Mouse (Mus musculus) heart, adult 2 months (tissue): ENCODE data around the gene Akap5. TPM values are rescaled to one million over a fixed set of nuclear protein-coding genes. Genes with fewer than 3 reads are reported as not detected.

Source experiments
- DNase-seq, 2 experiments: peaks; one replicate each; pipeline ENCODE4 v3.0.0; 2021
- H3K27ac ChIP-seq: fragments of 200-600 bp; 2 replicates; pipeline ENCODE4 v1.8.1; 2022
- H3K27me3 ChIP-seq: fragments of 200-500 bp; 2 replicates; pipeline ENCODE4 v1.6.1; 2012; ENCODE audit warnings: mild to moderate bottlenecking, low read length, inconsistent platforms, mixed read lengths; ENCODE audit not compliant: control insufficient read depth, insufficient read depth
- H3K36me3 ChIP-seq: fragments of 200-500 bp; 2 replicates; pipeline ENCODE4 v1.6.1; 2012; ENCODE audit warnings: low read length, inconsistent platforms; ENCODE audit not compliant: control insufficient read depth, insufficient read depth
- H3K4me1 ChIP-seq: fragments of 200-500 bp; 2 replicates; pipeline ENCODE4 v1.6.1; 2011; ENCODE audit warnings: low read length; ENCODE audit not compliant: control insufficient read depth, insufficient read depth
- H3K4me3 ChIP-seq: fragments of 200-600 bp; 2 replicates; pipeline ENCODE4 v1.8.1; 2022
- H3K79me2 ChIP-seq: fragments of 200-500 bp; replicated peaks from 2 replicates; pipeline ENCODE4 v1.6.1; 2012; ENCODE audit warnings: mild to moderate bottlenecking, inconsistent platforms, low read length, moderate library complexity, mixed read lengths; ENCODE audit not compliant: control insufficient read depth, insufficient read depth
- H3K9ac ChIP-seq: fragments of 200-500 bp; 2 replicates; pipeline ENCODE4 v1.6.1; 2012; ENCODE audit warnings: low read depth, mild to moderate bottlenecking, control low read depth, inconsistent platforms, low read length, mixed read lengths
- CTCF ChIP-seq: fragments of 200-600 bp; IDR thresholded peaks from 2 replicates; pipeline ENCODE4 v1.8.1; 2022; ENCODE audit warnings: antibody characterized with exemption, mild to moderate bottlenecking, moderate library complexity
- EP300 ChIP-seq: fragments of 200-500 bp; IDR thresholded peaks from 2 replicates; pipeline ENCODE4 v1.6.1; 2011; ENCODE audit warnings: low read depth, low read length, control low read depth; ENCODE audit not compliant: insufficient read depth
- POLR2A ChIP-seq: fragments of 200-500 bp; IDR thresholded peaks from 2 replicates; pipeline ENCODE4 v1.6.1; 2011; ENCODE audit warnings: mild to moderate bottlenecking, low read depth, low read length, control low read depth; ENCODE audit not compliant: insufficient read depth
- WGBS: fragments of 180-500 bp; shearing (Covaris S2); methylation state at CpG from one replicate; pipeline ENCODE4 v1.1.7; 2018; 5-methylcytosine and 5-hydroxymethylcytosine counted together
- intact Hi-C: fragments of 180-260 bp; cut with DNase I; formaldehyde crosslinking; loops from one replicate; pipeline ENCODE4 v1.15.1; 2025
- polyA plus RNA-seq: library from polyadenylated mRNA; depleted of rRNA; stranded (reverse); fragments of >200 nt; gene quantifications from 2 replicates; pipeline ENCODE4 v1.2.3, GENCODE M21; 2012
- total RNA-seq, 2 experiments: library from RNA; stranded (reverse); gene quantifications; 2 replicates each; pipeline ENCODE4 v1.2.3; 2021

The Akap5 gene
- total and polyA plus RNA-seq, 3 experiments = 1.0 to 1.7 (median 1.1) TPM

DNA sequence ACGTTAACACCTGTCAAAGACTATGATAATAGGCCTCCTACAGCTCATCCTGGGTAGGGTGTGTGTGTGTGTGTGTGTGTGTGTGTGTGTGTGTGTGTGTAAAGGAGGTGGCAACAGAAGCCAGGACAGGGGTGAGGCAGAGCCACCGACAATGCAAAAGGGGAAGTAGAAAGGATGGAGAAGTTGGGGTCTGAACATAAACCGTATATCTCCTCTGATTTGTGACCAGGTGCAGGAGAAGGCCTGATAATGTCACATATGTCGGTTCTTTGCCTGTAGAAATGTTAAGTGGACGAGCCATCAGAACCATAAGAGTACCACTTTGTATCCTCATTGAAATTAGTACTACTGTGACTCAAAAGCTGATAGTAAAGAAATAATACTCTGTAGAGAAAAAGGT lies 9.0 kb downstream of the Akap5 start:
- no peaks in the 10 kb centered on the region for H3K27me3 ChIP-seq
- no peaks in the 10 kb centered on the region for H3K79me2 ChIP-seq
- no peak overlapping the region for H3K9ac ChIP-seq
- H3K4me1 ChIP-seq = no peaks in the 10 kb centered on the region
- no peaks in the 10 kb centered on the region for H3K36me3 ChIP-seq
- no peak overlapping the region for H3K27ac ChIP-seq
- H3K4me3 ChIP-seq = no peak overlapping the region
- no peak for DNase-seq
- TF ChIP-seq CTCF = no peak
- no peak for TF ChIP-seq POLR2A
- TF ChIP-seq EP300 = no peak
- 91% methylated on average over 5 of the region's 5 CpGs for WGBS
- intact Hi-C loops = no loop called here

DNA sequence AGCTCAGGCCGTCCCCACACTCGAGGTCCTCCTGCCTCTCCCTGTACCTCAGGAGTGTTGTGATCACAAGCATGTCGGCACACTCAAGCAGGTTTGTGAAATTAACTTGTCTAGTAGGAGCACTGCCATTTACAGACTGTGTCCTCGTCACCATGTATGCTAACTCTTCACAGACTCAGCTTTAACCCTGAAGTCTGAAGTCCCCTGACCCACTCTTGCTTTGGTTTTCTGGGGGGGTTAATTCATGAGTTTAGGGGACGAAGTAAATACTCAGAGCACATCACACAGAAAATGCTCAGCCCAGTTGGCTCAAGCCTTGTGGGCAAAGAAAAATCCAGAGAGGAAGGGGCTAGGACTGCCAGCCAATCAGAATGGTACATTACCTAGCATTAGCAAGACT lies 10.9 kb downstream of the Akap5 start:
- DNase-seq = no peak
- intact Hi-C loops = no loop called here
- WGBS = 80% methylated on average over 5 of the region's 5 CpGs

DNA sequence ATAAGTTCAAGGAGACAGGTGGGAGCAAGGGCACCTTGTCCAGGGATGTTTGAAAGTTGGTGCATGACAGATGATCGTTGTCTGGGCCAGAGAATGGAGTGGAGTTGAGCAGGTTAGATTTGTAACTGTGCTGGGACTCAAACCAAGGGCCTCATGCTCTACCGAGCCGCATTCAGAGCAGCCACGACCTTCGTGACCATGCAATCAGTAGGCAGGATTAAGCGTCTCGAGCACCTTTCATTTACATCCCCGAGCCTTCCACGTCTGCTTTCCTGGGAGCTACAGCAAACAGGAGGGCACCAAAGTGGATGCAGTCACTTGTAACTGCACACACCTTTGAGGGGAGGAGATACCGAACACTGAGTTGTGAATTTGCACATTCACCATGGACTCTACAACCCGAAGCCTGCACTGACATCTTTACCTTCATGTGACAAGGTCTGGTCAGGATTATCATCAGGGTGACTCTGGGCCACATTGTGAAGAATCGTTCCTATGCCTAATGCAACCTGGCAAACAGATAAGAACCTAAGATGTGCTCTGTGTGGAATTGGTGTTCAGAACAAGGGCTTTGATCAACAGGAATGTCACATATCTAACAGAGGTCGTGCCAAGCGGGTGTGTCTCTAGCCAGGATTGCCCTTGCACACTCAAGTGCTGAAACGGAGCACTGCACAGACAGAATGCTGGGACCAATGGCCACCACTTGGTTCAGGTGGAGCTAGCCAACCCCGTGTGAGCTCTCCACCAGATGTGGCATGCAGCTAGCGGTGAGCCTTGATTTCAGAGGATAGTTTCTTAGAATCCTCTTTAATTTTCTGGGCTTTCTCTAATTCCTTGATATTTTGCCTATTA lies 11.6 kb downstream of the Akap5 start:
- Histone ChIP-seq H3K9ac (no peak overlapping the region), H3K79me2 (no peaks in the 10 kb centered on the region), H3K27ac (no peak overlapping the region), H3K36me3 (no peaks in the 10 kb centered on the region), H3K4me1 (peaks cover 1% of the 10 kb centered on the region), H3K27me3 (no peaks in the 10 kb centered on the region), H3K4me3 (no peak overlapping the region)
- no peak for DNase-seq
- intact Hi-C loops = no loop called here
- no peak for TF ChIP-seq CTCF
- TF ChIP-seq EP300 = no peak
- no peak for TF ChIP-seq POLR2A
- WGBS = 63% methylated on average over 17 of the region's 17 CpGs

More for the DNA sequence above, 10.9 kb downstream of the Akap5 start:
- H3K4me1 ChIP-seq = no peaks in the 10 kb centered on the region
- no peak for TF ChIP-seq POLR2A
- TF ChIP-seq CTCF = no peak
- TF ChIP-seq EP300 = no peak
- no peak overlapping the region for H3K27ac ChIP-seq
- no peaks in the 10 kb centered on the region for H3K36me3 ChIP-seq
- no peaks in the 10 kb centered on the region for H3K79me2 ChIP-seq
- no peak overlapping the region for H3K4me3 ChIP-seq
- no peaks in the 10 kb centered on the region for H3K27me3 ChIP-seq
- no peak overlapping the region for H3K9ac ChIP-seq

DNA sequence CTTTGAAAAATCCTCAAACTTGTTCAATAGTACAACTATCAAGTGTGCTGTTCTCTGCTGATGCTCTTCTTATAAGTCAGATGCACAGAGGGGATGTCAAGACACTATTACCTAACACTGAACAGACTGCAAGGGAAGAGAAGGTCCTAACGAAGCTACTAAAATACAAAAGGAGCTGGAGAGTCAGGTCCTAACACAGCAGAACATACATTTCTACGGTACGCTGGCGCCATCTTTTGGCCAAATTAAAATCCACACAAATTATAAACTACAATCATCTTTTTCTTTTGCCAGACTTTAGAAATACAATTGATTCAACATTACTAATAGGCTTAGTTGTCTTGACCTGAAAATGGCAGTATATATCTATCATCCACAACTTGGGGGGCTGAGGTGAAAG lies 16.4 kb downstream of the Akap5 start:
- Histone ChIP-seq H3K9ac (no peak overlapping the region), H3K79me2 (no peaks in the 10 kb centered on the region), H3K36me3 (no peaks in the 10 kb centered on the region), H3K4me3 (no peak overlapping the region), H3K27me3 (no peaks in the 10 kb centered on the region), H3K27ac (no peak overlapping the region), H3K4me1 (peaks cover 1% of the 10 kb centered on the region)
- TF ChIP-seq CTCF = peak; percentile 87
- TF ChIP-seq POLR2A = no peak
- peak in 1 of 2 experiments; percentile 40 for DNase-seq
- intact Hi-C loops = loop anchor here (1.0 to 10.0 kb wide), 5 partner anchors 48 to 546 kb away; no protein-coding TSS in a partner anchor
- 3% methylated on average over 4 of the region's 4 CpGs for WGBS

DNA sequence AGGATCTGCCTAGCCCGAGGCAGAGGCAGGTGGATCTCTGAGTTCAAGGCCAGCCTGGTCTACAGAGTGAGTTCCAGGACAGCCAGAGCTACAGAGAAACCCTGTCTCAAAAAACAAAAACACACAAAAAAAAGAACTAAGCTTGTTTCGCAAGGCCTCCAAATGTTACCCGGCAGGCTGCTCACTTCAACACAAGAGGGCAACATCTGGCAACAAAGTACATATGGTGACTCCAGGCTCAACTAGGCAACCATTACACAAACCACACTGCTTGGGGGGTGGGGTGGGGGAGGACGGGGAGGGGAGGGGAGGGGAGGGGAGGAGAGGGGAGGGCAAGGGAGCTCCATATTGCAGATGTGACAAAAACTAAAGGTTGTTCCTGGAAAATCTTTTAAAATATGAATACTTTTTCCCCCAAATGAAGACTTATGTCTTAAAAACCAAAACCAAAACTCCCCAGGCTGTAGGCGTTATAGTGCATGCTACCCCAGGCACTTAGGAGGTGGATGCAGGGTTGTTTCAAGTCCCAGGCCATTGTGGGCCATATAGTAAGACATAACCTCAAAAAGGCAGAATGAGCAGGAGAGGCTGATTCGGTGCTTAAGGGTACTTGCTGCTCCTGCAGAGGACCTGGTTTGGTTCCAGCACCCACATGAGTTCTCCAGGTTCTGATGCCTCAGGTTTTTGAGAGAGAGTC lies 21.2 kb downstream of the Akap5 start:
- H3K4me1 ChIP-seq = peaks cover 1% of the 10 kb centered on the region
- H3K36me3 ChIP-seq = no peaks in the 10 kb centered on the region
- H3K79me2 ChIP-seq = no peaks in the 10 kb centered on the region
- H3K27ac ChIP-seq = no peak overlapping the region
- intact Hi-C loops = loop anchor here (10.0 kb wide), 1 partner anchor 551 kb away; no protein-coding TSS in a partner anchor
- no peak overlapping the region for H3K4me3 ChIP-seq
- 73% methylated on average over 6 of the region's 6 CpGs for WGBS
- TF ChIP-seq POLR2A = no peak
- no peak for TF ChIP-seq EP300
- TF ChIP-seq CTCF = peak; percentile 48
- H3K27me3 ChIP-seq = no peaks in the 10 kb centered on the region
- peak in 1 of 2 experiments; percentile 22 for DNase-seq
- no peak overlapping the region for H3K9ac ChIP-seq

DNA sequence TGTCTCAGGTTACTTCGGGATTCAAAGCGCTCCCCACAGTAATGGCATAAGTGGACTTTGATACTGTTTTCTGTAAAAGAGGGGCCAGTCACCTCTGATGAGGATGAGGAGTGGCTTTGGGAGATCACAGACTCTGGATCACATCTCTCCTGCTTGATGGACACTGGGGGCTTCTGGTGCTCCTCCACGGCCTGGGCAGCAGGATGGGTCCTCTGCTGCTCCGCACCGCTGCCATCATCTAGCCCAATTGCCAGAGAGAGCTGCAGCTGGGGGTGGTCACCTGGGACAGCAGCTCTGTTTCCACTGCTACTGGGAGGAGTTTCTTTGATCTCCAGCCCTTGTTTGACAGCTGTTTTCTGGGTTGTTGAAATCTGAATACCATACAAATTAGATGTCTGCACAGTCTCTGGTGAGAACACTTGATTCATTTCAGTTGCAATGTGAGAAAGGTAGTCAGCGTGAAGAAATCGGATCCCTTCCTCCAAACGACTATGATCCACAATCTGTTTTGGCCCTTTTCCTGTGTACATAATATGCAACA lies 25.1 kb downstream of the Akap5 start:
- no peak for DNase-seq
- WGBS = 73% methylated on average over 8 of the region's 8 CpGs
- no peaks in the 10 kb centered on the region for H3K79me2 ChIP-seq
- TF ChIP-seq POLR2A (no peak), EP300 (no peak), CTCF (no peak)
- H3K36me3 ChIP-seq = no peaks in the 10 kb centered on the region
- no peak overlapping the region for H3K9ac ChIP-seq
- intact Hi-C loops = loop anchor here (10.0 kb wide), 1 partner anchor 555 kb away; no protein-coding TSS in a partner anchor
- H3K4me1 ChIP-seq = no peaks in the 10 kb centered on the region
- H3K27ac ChIP-seq = no peak overlapping the region
- H3K4me3 ChIP-seq = no peak overlapping the region
- H3K27me3 ChIP-seq = no peaks in the 10 kb centered on the region
